Mouse (Mus musculus) ES-Bruce4 (cell line): ENCODE results near the gene AC129217.1.

Experiments used
- CTCF ChIP-seq: IDR thresholded peaks from one replicate; pipeline ENCODE4 v1.8.1; 2011; ENCODE audit warnings: low read depth, low read length
- EP300 ChIP-seq: IDR thresholded peaks from 2 replicates; pipeline ENCODE4 v1.6.1; 2011; ENCODE audit warnings: low read depth, low read length; ENCODE audit not compliant: insufficient read depth

GRCm38 (mm10) chr19:8788521-8788920 lies 41.1 kb upstream of the AC129217.1 start:
- TF ChIP-seq EP300 (no peak), CTCF (no peak)
